Mouse (Mus musculus): ENCODE data around the gene Prss53.

- 0 out of 2 replicates have a peak, but pooled peaks have one; percentile 60 for TF ChIP-seq POLR2A (IDR thresholded peaks at IDR 0.05; ENCODE audit: borderline replicate concordance, low read depth, low read length)
- TF ChIP-seq CTCF (IDR thresholded peaks at IDR 0.05; ENCODE audit: low read depth, low read length), result no peak
These were observed 14.1 kb downstream of the Prss53 start, which contains the start of gene Zfp668 for GRCm38 (mm10) chr7:127876467-127877348.
